24 mouse cellular contexts compared by ENCODE assay signal in genomic region chr2:170646201-170646600, GRCm38 (mm10). TPM values are rescaled to one million over a fixed set of nuclear protein-coding genes. Genes with fewer than 3 reads are reported as not detected.
"Had no signal": no experiment of that assay in that cellular context is flagged by ENCODE, and none has a peak within 500 bp of the region (broad histone marks: within the 10 kb centered on the region; RNA-seq: fewer than 3 reads in every experiment).

No protein-coding gene starts in this region.

- DNase-seq: gastrocnemius, adult 2 months; gastrocnemius, postnatal 10 days; gastrocnemius, postnatal 25 days; heart, adult 18-20 months; heart, postnatal 10 days; heart, postnatal 4 days; kidney, adult 11 months; kidney, adult 2 months; kidney, adult 9 months; kidney, postnatal 14 days; kidney, postnatal 36 days; layer of hippocampus, postnatal 36 days; left cerebral cortex, postnatal 4 days had no signal

RNA-seq across cellular contexts. Expression of gene 4930470P17Rik, which starts 44.4 kb away (rescaled TPM):
- total RNA-seq: gastrocnemius, adult 2 months; gastrocnemius, postnatal 10 days; gastrocnemius, postnatal 25 days; gastrocnemius, postnatal 4 days; granulocyte monocyte progenitor cell, adult 5-6 weeks; heart, adult 18-20 months; heart, adult 8-10 months; heart, postnatal 10 days; heart, postnatal 25 days; heart, postnatal 4 days; layer of hippocampus, adult 18-20 months; layer of hippocampus, postnatal 14 days; layer of hippocampus, postnatal 36 days; left cerebral cortex, adult 18-20 months; left cerebral cortex, adult 8-10 months; left cerebral cortex, postnatal 10 days; left cerebral cortex, postnatal 25 days; left cerebral cortex, postnatal 4 days; liver, adult 2 months had no signal
